Mouse (Mus musculus): ENCODE measurements around the gene Smagp. TPM values are rescaled to one million over a fixed set of nuclear protein-coding genes. Genes with fewer than 3 reads are reported as not detected.

The Smagp gene
- total RNA-seq (2012; rRNA removed) (4.9 and 7.0 TPM in 2 replicates), total RNA-seq (2014; rRNA removed) (0.55 and 1.3 TPM in 2 replicates), polyA plus RNA-seq (2012; ENCODE audit: insufficient read length, low read depth) (3.2 and 4.8 TPM in 2 replicates)

- H3K36me3 ChIP-seq (replicated peaks in 1 of 2; ENCODE audit: control insufficient read depth in 1 of 2, insufficient read depth in 1 of 2, low read length in 1 of 2), result peaks cover 21 to 30% of the 10 kb centered on the region in 2 experiments
- peak within 1 kb of the TSS; percentile 18 for H3K9ac ChIP-seq (ENCODE audit: insufficient read depth, low read depth)
- H3K27me3 ChIP-seq (replicated peaks), result peaks cover 5% of the 10 kb centered on the region
- peak within 1 kb of the TSS; percentile 60 to 69 (median 63) for H3K4me3 ChIP-seq (replicated peaks in 1 of 3; ENCODE audit: low read depth in 2 of 3, low read length in 2 of 3, poor library complexity in 1 of 3)
- H3K9me3 ChIP-seq (replicated peaks; ENCODE audit: low read length), result no peaks in the 10 kb centered on the region
- in situ Hi-C loops (cut with MboI; ENCODE audit: low pct_ligation_motif_present, low pct_unique_long_range_greater_than_20kb, low sequenced_read_pairs) (no loop called here), dilution Hi-C loops (cut with MboI; ENCODE audit: extremely low pct_ligation_motif_present, extremely low pct_unique_long_range_greater_than_20kb, low sequenced_read_pairs) (no loop called here)
- TF ChIP-seq TBP (conservative IDR thresholded peaks at IDR 0.05; ENCODE audit: low read depth, low read length), result no peak
- TF ChIP-seq UBTF (IDR thresholded peaks at IDR 0.05; ENCODE audit: low read depth, low read length), result 0 out of 2 replicates have a peak, but pooled peaks have one; percentile 50
- no peak for TF ChIP-seq USF2 (conservative IDR thresholded peaks at IDR 0.05; ENCODE audit: low read depth, low read length)
- TF ChIP-seq MAZ (IDR thresholded peaks at IDR 0.05; ENCODE audit: low read depth, low read length), result no peak
- TF ChIP-seq IRF4 (IDR thresholded peaks at IDR 0.05; ENCODE audit: low read depth, low read length), result no peak; the same call in 1 of the 2 replicates
- no peak for TF ChIP-seq E2F4 (IDR thresholded peaks at IDR 0.05; ENCODE audit: insufficient replicate concordance, low read depth, low read length)
- TF ChIP-seq RCOR1 (conservative IDR thresholded peaks at IDR 0.05; ENCODE audit: low read depth, low read length), result no peak
- peak; percentile 61 for TF ChIP-seq BHLHE40 (IDR thresholded peaks at IDR 0.05; ENCODE audit: low read depth, low read length)
- TF ChIP-seq PAX5 (IDR thresholded peaks at IDR 0.05; ENCODE audit: low read length), result no peak
- peak; percentile 44 for TF ChIP-seq TCF12 (IDR thresholded peaks at IDR 0.05; ENCODE audit: low read depth, low read length)
- TF ChIP-seq MYC (IDR thresholded peaks at IDR 0.05; ENCODE audit: low read depth, low read length), result no peak
- no peak for TF ChIP-seq CTCF (conservative IDR thresholded peaks at IDR 0.05 in 1 of 2, IDR thresholded peaks at IDR 0.05 in 1 of 2; ENCODE audit: low read depth in 2 of 2, low read length in 2 of 2)
- no peak for TF ChIP-seq NELFE (IDR thresholded peaks at IDR 0.05; ENCODE audit: low read depth, low read length)
- no peak for TF ChIP-seq ZKSCAN1 (IDR thresholded peaks at IDR 0.05; ENCODE audit: borderline replicate concordance, low read depth, low read length)
- no peak for TF ChIP-seq ZNF384 (IDR thresholded peaks at IDR 0.05; ENCODE audit: low read depth, low read length)
- no peak for TF ChIP-seq RAD21 (IDR thresholded peaks at IDR 0.05; ENCODE audit: low read depth, low read length)
- no peak for TF ChIP-seq POLR2AphosphoS2 (IDR thresholded peaks at IDR 0.05; ENCODE audit: low read depth, low read length)
- TF ChIP-seq SIN3A (IDR thresholded peaks at IDR 0.05; ENCODE audit: low read length), result peak; percentile 73; the same call in 1 of the 2 replicates
- peak; percentile 76 for TF ChIP-seq MXI1 (IDR thresholded peaks at IDR 0.05; ENCODE audit: low read depth, low read length)
- TF ChIP-seq GABPA (IDR thresholded peaks at IDR 0.05; ENCODE audit: insufficient replicate concordance, low read depth, low read length), result no peak
- no peak; the same call in none of the 2 replicates for TF ChIP-seq POLR2A (IDR thresholded peaks at IDR 0.05; ENCODE audit: low read depth, low read length)
- no peak for TF ChIP-seq KAT2A (IDR thresholded peaks at IDR 0.05; ENCODE audit: insufficient replicate concordance, low read length)
- TF ChIP-seq CHD1 (IDR thresholded peaks at IDR 0.05; ENCODE audit: low read depth, low read length), result no peak
- TF ChIP-seq JUND (conservative IDR thresholded peaks at IDR 0.05; ENCODE audit: low read depth, low read length), result no peak
- no peak; the same call in 1 of the 2 replicates for TF ChIP-seq MEF2A (IDR thresholded peaks at IDR 0.05; ENCODE audit: borderline replicate concordance, low read depth, low read length)
- no peak for TF ChIP-seq ZMIZ1 (IDR thresholded peaks at IDR 0.05; ENCODE audit: low read depth, low read length)
- TF ChIP-seq JUN (IDR thresholded peaks at IDR 0.05; ENCODE audit: insufficient read depth, low read depth, low read length), result no peak
- no peak for TF ChIP-seq EP300 (IDR thresholded peaks at IDR 0.05; ENCODE audit: low read length)
- TF ChIP-seq CHD2 (IDR thresholded peaks at IDR 0.05; ENCODE audit: low read length), result no peak
- TF ChIP-seq ETS1 (conservative IDR thresholded peaks at IDR 0.05; ENCODE audit: low read depth, low read length), result no peak
- TF ChIP-seq HCFC1 (IDR thresholded peaks at IDR 0.05; ENCODE audit: low read depth, low read length), result no peak
- TF ChIP-seq ZC3H11A (IDR thresholded peaks at IDR 0.05; ENCODE audit: low read depth, low read length), result no peak
- TF ChIP-seq NRF1 (IDR thresholded peaks at IDR 0.05; ENCODE audit: low read depth, low read length), result no peak
- no peak for TF ChIP-seq SMC3 (IDR thresholded peaks at IDR 0.05; ENCODE audit: low read depth, low read length)
- TF ChIP-seq MAFK (IDR thresholded peaks at IDR 0.05; ENCODE audit: insufficient replicate concordance, low read length), result no peak
- TF ChIP-seq ELF1 (IDR thresholded peaks at IDR 0.05; ENCODE audit: low read depth, low read length), result peak; percentile 12; the same call in 1 of the 2 replicates
- no peak for TF ChIP-seq MAX (IDR thresholded peaks at IDR 0.05; ENCODE audit: low read length)
- no peak for TF ChIP-seq USF1 (IDR thresholded peaks at IDR 0.05; ENCODE audit: low read depth, low read length)
- peak; percentile 46 for DNase-seq (ENCODE audit: extremely low read depth)
- no peak within 1 kb of the TSS for H3K27ac ChIP-seq (ENCODE audit: insufficient read depth, low read depth)
- H3K4me2 ChIP-seq (ENCODE audit: insufficient read depth, low read depth, poor library complexity, severe bottlenecking), result peak within 1 kb of the TSS; percentile 92
- peaks cover 9 to 48% of the 10 kb centered on the region in 2 experiments for H3K4me1 ChIP-seq (ENCODE audit: control insufficient read depth in 1 of 2, insufficient read depth in 2 of 2)
- H3K79me2 ChIP-seq (replicated peaks; ENCODE audit: control insufficient read depth, extremely low read depth, insufficient read depth, poor library complexity, severe bottlenecking), result no peaks in the 10 kb centered on the region
Observed at GRCm38 (mm10) chr15:100636700-100637501, at the start of gene Smagp. Gene Smagp (minus strand): TSS chr15:100636940.
